Mouse (Mus musculus) lung, embryonic 14.5 days (tissue): ENCODE measurements around the gene Eya3. TPM values are rescaled to one million over a fixed set of nuclear protein-coding genes. Genes with fewer than 3 reads are reported as not detected.

Source experiments
- ATAC-seq: fragments of 200-750 bp; cut with Nextera tagmentation; 2 replicates; pipeline ENCODE4 v1.8.0; 2017; ENCODE audit warnings: mild to moderate bottlenecking, moderate TSS enrichment, moderate library complexity; ENCODE audit not compliant: insufficient read depth
- DNase-seq: peaks from one replicate; pipeline ENCODE4 v3.0.0-alpha.2; 2015
- H3K27ac ChIP-seq: fragments of 300-500 bp; sonication (generic); 2 replicates; pipeline ENCODE4 v1.5.1; 2014; ENCODE audit warnings: low read depth, mild to moderate bottlenecking, moderate library complexity
- H3K27me3 ChIP-seq: fragments of 300-500 bp; sonication (generic); 2 replicates; pipeline ENCODE4 v1.6.1; 2014; ENCODE audit warnings: low read length, control low read depth; ENCODE audit not compliant: insufficient read depth
- H3K36me3 ChIP-seq: fragments of 300-500 bp; sonication (generic); 2 replicates; pipeline ENCODE4 v1.6.1; 2014; ENCODE audit warnings: control low read depth; ENCODE audit not compliant: insufficient read depth
- H3K4me1 ChIP-seq: fragments of 300-500 bp; sonication (generic); 2 replicates; pipeline ENCODE4 v1.6.1; 2014; ENCODE audit warnings: antibody characterized with exemption, control low read depth; ENCODE audit not compliant: insufficient read depth
- H3K4me2 ChIP-seq: fragments of 300-500 bp; sonication (generic); 2 replicates; pipeline ENCODE4 v1.6.1; 2014; ENCODE audit warnings: mild to moderate bottlenecking
- H3K4me3 ChIP-seq: fragments of 300-500 bp; sonication (generic); 2 replicates; pipeline ENCODE4 v1.5.1; 2014; ENCODE audit warnings: low read depth, low read length
- H3K9ac ChIP-seq: fragments of 300-500 bp; sonication (generic); 2 replicates; pipeline ENCODE4 v1.6.1; 2014
- H3K9me3 ChIP-seq: fragments of 300-500 bp; sonication (generic); 2 replicates; pipeline ENCODE4 v1.6.1; 2016; ENCODE audit warnings: low read depth, low read length, control low read depth
- CTCF ChIP-seq: IDR thresholded peaks from 2 replicates; pipeline ENCODE4 v1.5.1; 2016; ENCODE audit warnings: antibody characterized with exemption, low read depth
- WGBS: fragments of 180-500 bp; shearing (Covaris S2); extraction: QIAGEN DNeasy Blood & Tissue Kit; methylation state at CpG from one replicate; pipeline ENCODE4 v1.1.7; 2014; 5-methylcytosine and 5-hydroxymethylcytosine counted together
- polyA plus RNA-seq: library from polyadenylated mRNA; unstranded; fragments of >200 nt; fragmentation: Nextera tagmentation; extraction: Ambion mirVana; gene quantifications from 2 replicates; pipeline ENCODE4 v1.2.1, GENCODE M21; 2014

Eya3 gene
- polyA plus RNA-seq, 1 experiment from 2014 or later = 29.5 TPM

DNA sequence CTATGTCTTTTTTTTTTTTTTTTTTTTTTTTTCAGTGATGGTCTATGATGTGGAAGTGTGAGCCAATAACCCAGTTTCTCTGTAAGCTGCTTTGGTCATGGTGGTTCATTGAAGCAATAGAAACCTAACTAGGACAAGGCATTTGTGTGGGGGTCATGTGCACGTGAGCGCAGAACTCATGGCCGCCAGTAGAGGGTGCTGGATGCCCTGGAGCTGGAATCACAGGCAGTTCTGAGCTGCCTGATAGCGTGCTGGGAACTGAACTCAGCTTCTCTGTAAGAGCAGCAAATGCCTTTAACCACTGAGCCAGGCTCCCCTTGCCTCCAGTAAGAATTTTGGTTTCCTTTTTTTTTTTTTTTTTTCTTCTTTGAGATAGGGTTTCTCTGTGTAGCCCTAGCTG is 18.7 kb upstream of the Eya3 start:
- Histone ChIP-seq H3K27me3 (no peaks in the 10 kb centered on the region), H3K36me3 (no peaks in the 10 kb centered on the region), H3K9ac (no peak overlapping the region), H3K4me3 (no peak overlapping the region), H3K4me2 (no peak overlapping the region), H3K9me3 (no peaks in the 10 kb centered on the region), H3K4me1 (no peaks in the 10 kb centered on the region), H3K27ac (no peak overlapping the region)
- no peak; the same call in 1 of the 2 replicates for TF ChIP-seq CTCF
- no peak for ATAC-seq
- WGBS = 89% methylated on average over 4 of the region's 4 CpGs
- DNase-seq = no peak

DNA sequence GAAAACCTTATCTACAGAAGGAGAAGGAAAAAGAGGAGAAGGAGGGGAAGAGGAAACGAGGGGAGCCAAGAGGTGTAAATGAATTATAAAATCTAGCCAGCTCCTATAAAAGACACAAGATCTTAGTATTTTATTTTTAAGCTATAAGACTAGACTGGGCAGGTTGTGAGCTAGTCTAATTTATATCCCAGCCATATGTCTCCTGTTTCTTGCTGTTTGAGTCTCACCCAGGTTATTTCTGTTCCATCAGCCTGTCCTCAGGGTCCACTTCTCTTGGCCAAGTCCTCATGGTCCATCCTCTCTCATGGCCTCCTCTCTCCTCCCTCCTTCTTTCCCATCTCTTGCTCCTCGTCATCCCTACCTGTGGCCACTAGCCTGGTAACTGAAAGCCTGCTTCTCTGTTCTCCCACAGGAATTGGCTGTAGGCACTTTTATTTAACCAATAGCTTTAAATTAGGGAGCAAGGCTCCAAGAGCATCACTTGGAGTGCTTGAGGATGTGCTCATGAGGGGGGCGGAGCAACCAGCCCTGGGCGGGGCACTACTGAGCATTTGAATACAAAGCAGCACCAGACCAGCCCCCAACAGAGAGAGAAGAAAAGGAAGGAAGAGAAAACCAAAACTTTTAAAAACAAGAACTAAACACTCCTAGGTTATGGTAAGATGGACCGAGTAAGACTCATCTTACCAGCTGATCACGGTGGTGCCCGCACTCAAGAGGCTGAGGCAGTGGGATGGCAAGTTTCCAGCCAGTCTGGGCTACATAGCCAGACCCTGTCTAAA is 17.3 kb upstream of the Eya3 start:
- ATAC-seq = no peak
- TF ChIP-seq CTCF = no peak
- Histone ChIP-seq H3K4me2 (no peak overlapping the region), H3K27me3 (no peaks in the 10 kb centered on the region), H3K27ac (no peak overlapping the region), H3K4me3 (no peak overlapping the region), H3K9ac (no peak overlapping the region), H3K9me3 (no peaks in the 10 kb centered on the region), H3K36me3 (no peaks in the 10 kb centered on the region), H3K4me1 (no peaks in the 10 kb centered on the region)
- 71% methylated on average over 7 of the region's 7 CpGs for WGBS
- DNase-seq = no peak

DNA sequence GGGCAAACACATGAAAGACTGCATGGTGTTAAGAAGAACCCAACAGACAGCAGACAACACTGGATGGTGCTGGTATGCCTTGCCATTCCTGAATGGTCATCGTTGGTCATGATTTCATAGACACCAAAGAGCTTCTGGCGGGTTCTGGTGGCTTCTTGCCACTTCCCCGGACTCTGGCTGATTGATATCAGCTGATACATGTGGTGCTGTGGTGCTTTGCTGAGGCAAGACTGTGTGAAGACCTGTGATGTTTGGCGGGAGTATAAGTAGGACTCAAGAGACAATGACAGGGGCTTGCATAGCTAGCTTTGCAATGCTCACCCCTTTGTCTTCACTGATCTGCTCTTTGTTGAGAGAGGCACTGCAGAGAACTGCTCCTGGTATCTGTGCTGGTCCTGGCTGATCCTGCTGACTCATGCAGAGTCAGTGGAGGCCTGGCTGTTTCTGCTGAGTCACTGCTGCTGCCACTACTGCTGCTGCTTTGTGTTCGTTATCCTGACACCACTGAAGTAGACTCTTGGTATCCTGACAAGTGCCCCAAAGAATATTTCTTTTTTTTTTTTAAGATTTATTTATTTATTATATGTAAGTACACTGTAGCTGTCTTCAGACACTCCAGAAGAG is 14.6 kb upstream of the Eya3 start:
- no peaks in the 10 kb centered on the region for H3K9me3 ChIP-seq
- no peak for TF ChIP-seq CTCF
- no peaks in the 10 kb centered on the region for H3K27me3 ChIP-seq
- no peak overlapping the region for H3K4me2 ChIP-seq
- no peak for DNase-seq
- no peak overlapping the region for H3K9ac ChIP-seq
- H3K4me1 ChIP-seq = no peaks in the 10 kb centered on the region
- no peak overlapping the region for H3K4me3 ChIP-seq
- H3K27ac ChIP-seq = no peak overlapping the region
- 78% methylated on average over 5 of the region's 5 CpGs for WGBS
- ATAC-seq = no peak; the same call in 1 of the 2 replicates
- H3K36me3 ChIP-seq = no peaks in the 10 kb centered on the region

DNA sequence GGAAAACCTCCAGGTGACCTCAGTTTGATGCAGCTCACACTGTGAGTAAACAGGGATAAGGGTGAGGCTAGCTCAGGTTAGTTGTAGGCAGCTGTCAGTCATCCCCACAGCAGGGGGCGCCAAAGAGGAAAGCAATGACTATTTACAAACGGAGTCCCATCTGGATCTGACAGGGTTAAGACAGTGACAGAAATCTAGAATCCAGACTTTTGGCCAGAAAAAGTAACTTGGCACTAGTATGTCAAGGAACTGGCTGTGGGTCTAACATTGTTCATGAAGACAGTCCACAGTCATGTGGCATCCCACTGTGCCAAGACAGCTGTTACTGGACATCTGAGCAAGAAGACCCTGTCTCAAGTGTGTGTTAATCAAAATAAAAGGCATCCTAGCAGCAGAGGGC is 10.0 kb upstream of the Eya3 start:
- Histone ChIP-seq H3K27ac (no peak overlapping the region), H3K9me3 (no peaks in the 10 kb centered on the region), H3K4me3 (no peak overlapping the region), H3K9ac (no peak overlapping the region), H3K36me3 (no peaks in the 10 kb centered on the region), H3K4me2 (no peak overlapping the region), H3K4me1 (no peaks in the 10 kb centered on the region), H3K27me3 (no peaks in the 10 kb centered on the region)
- peak; percentile 69 for TF ChIP-seq CTCF
- DNase-seq (peak; percentile 76), ATAC-seq (no peak)
- 17% methylated on average over 2 of the region's 2 CpGs for WGBS

DNA sequence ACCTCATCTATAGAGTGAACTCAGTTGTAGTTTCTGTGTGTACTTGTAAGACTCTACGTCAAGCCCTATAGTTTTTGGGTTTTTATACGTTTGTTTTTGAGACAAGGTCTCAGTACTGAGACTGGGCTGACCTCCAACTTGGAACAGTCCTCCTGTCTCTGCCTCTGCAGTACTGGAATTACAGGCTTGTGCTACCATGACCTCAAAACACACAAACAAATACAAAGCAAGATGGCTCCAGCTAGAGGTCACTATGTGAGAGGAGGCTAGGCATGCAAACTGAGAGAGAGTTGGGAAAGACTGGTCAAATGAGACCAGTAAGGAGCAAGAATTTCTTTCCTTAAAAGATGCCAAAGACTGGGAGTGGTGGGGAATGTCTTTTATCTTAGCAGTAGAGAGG is 2.8 kb upstream of the Eya3 start:
- 79% methylated on average over 2 of the region's 2 CpGs for WGBS
- no peak for ATAC-seq

DNA sequence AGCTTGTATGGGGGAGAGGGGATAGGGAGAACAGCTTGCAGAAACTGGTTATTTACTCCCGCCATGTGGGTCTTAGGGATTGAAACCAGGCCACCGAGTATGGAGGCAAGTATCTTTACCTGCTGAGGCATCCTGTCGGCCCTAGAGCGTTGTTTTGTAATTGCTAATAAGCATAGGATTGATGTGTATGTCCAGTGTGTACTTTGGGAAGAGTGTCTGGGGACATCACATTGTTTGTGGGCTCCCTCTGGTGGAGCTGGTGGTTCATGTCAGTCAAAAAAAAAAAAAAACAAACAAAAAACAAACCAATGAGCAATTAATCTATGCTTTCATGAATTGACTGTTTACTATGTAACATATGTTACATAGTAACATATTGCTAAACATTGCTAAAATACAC is 2.2 kb upstream of the Eya3 start:
- H3K4me3 ChIP-seq = no peak overlapping the region

More for the DNA sequence above, 2.8 kb upstream of the Eya3 start:
- no peak overlapping the region for H3K4me2 ChIP-seq
- H3K27ac ChIP-seq = no peak overlapping the region
- peaks cover 3% of the 10 kb centered on the region; the same call in 1 of the 2 replicates for H3K4me1 ChIP-seq
- DNase-seq = no peak
- no peaks in the 10 kb centered on the region for H3K36me3 ChIP-seq
- H3K27me3 ChIP-seq = no peaks in the 10 kb centered on the region
- H3K4me3 ChIP-seq = no peak overlapping the region
- H3K9me3 ChIP-seq = no peaks in the 10 kb centered on the region
- TF ChIP-seq CTCF = no peak
- H3K9ac ChIP-seq = no peak overlapping the region

DNA sequence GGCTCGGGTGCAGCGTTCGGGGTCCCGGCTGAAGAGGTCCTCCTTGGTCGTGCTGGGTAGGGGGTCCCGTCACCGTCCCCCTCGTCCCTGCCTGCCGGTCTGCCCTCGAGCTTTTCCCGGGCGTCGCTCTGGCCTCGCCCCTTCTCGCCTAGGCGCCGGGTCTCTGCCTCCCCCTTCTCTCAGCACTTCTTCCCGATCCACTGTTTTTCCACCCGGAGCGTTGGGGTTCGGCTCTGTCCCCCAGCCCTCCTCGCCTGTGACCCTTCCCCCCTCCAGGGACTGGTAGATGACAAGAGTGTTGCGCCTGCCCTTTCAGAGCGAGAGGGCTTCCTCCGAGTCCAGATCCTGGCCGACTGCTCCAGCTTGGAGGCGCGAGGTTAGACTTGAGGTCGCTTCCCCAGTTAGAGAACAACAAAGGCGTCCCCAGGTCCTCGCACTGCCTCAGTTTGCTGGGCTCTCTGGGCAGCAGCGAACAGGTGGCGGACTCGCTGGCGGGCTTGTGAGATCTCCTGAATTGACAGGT is 465 bp downstream of the Eya3 start:
- under 1% methylated on average over 35 of the region's 35 CpGs for WGBS
- ATAC-seq = peak; percentile 50

More for the DNA sequence above, 2.2 kb upstream of the Eya3 start:
- 43% methylated on average over 4 of the region's 4 CpGs for WGBS
- Histone ChIP-seq H3K9me3 (no peaks in the 10 kb centered on the region), H3K9ac (no peak overlapping the region), H3K4me2 (no peak overlapping the region), H3K36me3 (no peaks in the 10 kb centered on the region), H3K4me1 (peaks cover 3% of the 10 kb centered on the region; the same call in 1 of the 2 replicates), H3K27me3 (no peaks in the 10 kb centered on the region), H3K27ac (no peak overlapping the region)
- no peak for ATAC-seq
- TF ChIP-seq CTCF = peak; percentile 73
- peak; percentile 71 for DNase-seq

More for the DNA sequence above, 465 bp downstream of the Eya3 start:
- Histone ChIP-seq H3K4me3 (peak overlapping the region; percentile 74), H3K36me3 (peaks cover 3% of the 10 kb centered on the region; the same call in 1 of the 2 replicates), H3K9me3 (no peaks in the 10 kb centered on the region), H3K9ac (peak overlapping the region; percentile 84), H3K27ac (peak overlapping the region; percentile 78), H3K4me1 (peaks cover 3% of the 10 kb centered on the region; the same call in 1 of the 2 replicates), H3K27me3 (no peaks in the 10 kb centered on the region), H3K4me2 (peak overlapping the region; percentile 89)
- TF ChIP-seq CTCF = no peak
- DNase-seq = peak; percentile 41
